In the genomic region with DNA sequence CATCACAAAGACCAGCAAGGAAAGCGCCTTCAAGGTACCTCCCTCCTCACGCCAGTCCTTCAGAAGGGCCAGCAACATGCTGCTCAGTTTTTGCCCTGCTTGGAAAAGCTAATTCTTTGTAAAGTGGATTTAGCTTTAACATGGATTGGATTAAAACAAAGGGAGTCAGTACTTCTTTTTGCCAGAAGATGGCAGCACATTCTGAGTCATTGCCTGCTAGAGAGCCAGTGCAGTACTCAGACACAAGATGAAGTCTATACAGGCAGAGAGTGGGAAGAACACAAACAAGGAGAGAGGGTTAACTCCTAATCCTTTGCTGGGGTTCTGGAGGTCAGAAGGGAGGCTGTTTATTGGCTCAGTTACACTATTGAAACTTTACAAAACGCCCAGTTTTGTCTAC, we compare ENCODE assay signal across 9 mouse cellular contexts. TPM values are rescaled to one million over a fixed set of nuclear protein-coding genes. Genes with fewer than 3 reads are reported as not detected.
DNase-seq lines count a peak whose midpoint lies in the region; ATAC-seq and TF ChIP-seq lines count a peak whose summit lies in the region.
"Had no signal": no experiment of that assay in that cellular context is flagged by ENCODE, and none has a peak within 500 bp of the region (broad histone marks: within the 10 kb centered on the region; RNA-seq: fewer than 3 reads in every experiment).

No protein-coding gene starts in this region.

- 48% methylated on average over 3 of the region's 3 CpGs for WGBS in forebrain, embryonic 12.5 days
- WGBS in forebrain, embryonic 11.5 days: 58% methylated on average over 3 of the region's 3 CpGs
- 55% methylated on average over 3 of the region's 3 CpGs for WGBS in midbrain, embryonic 11.5 days
- WGBS in spleen, adult 2 months: 65% methylated on average over 3 of the region's 3 CpGs

- H3K4me2 ChIP-seq in forebrain, embryonic 12.5 days: no peak overlapping the region
- H3K4me2 ChIP-seq in forebrain, embryonic 11.5 days (ENCODE audit: low read depth, low read length, severe bottlenecking): no peak overlapping the region
- H3K4me2 ChIP-seq in midbrain, embryonic 11.5 days: no peak overlapping the region
- H3K4me2 ChIP-seq: limb, embryonic 12.5 days had no signal

- TF ChIP-seq POLR2A in spleen, adult 2 months (IDR thresholded peaks at IDR 0.05; ENCODE audit: low read depth, low read length): no peak

- intact Hi-C loops in heart, postnatal 36 days (cut with DNase I): loop anchor here (2.0 kb wide), 1 partner anchor 156 kb away; no protein-coding TSS in a partner anchor

- no peak overlapping the region for H3K9ac ChIP-seq in forebrain, embryonic 12.5 days
- H3K9ac ChIP-seq in forebrain, embryonic 11.5 days (ENCODE audit: low read length): no peak overlapping the region
- no peak overlapping the region for H3K9ac ChIP-seq in midbrain, embryonic 11.5 days (ENCODE audit: low read length)
- H3K9ac ChIP-seq: limb, embryonic 12.5 days had no signal

- H3K4me3 ChIP-seq in forebrain, embryonic 12.5 days (replicated peaks): no peak overlapping the region
- H3K4me3 ChIP-seq in forebrain, embryonic 11.5 days (ENCODE audit: low read depth, low read length): no peak overlapping the region
- no peak overlapping the region for H3K4me3 ChIP-seq in midbrain, embryonic 11.5 days (ENCODE audit: low read depth, low read length)
- no peak overlapping the region for H3K4me3 ChIP-seq in spleen, adult 2 months (ENCODE audit: extremely low read depth, insufficient read depth, insufficient read length)
- H3K4me3 ChIP-seq: limb, embryonic 12.5 days had no signal

- ATAC-seq in forebrain, embryonic 12.5 days (ENCODE audit: low FRiP score): peak; percentile 39; the same call in 1 of the 2 replicates
- ATAC-seq in forebrain, embryonic 11.5 days (replicated peaks; ENCODE audit: low FRiP score): no peak
- ATAC-seq in common myeloid progenitor, adult 5-6 weeks (replicated peaks; ENCODE audit: low read depth, poor library complexity, severe bottlenecking): peak; percentile 83
- ATAC-seq in midbrain, embryonic 11.5 days (ENCODE audit: low FRiP score): peak; percentile 48; the same call in 1 of the 2 replicates

- H3K9me3 ChIP-seq in forebrain, embryonic 12.5 days: no peaks in the 10 kb centered on the region
- no peaks in the 10 kb centered on the region for H3K9me3 ChIP-seq in forebrain, embryonic 11.5 days (ENCODE audit: control insufficient read depth, low read length)
- no peaks in the 10 kb centered on the region for H3K9me3 ChIP-seq in midbrain, embryonic 11.5 days (ENCODE audit: control insufficient read depth, low read length)
- H3K9me3 ChIP-seq: limb, embryonic 12.5 days had no signal

- peak overlapping the region; percentile 31; the same call in 1 of the 2 replicates for H3K27ac ChIP-seq in forebrain, embryonic 12.5 days
- H3K27ac ChIP-seq in forebrain, embryonic 11.5 days (ENCODE audit: low read depth, low read length): no peak overlapping the region
- peak overlapping the region; percentile 7; the same call in 1 of the 2 replicates for H3K27ac ChIP-seq in midbrain, embryonic 11.5 days (ENCODE audit: low read depth, low read length)
- no peak overlapping the region for H3K27ac ChIP-seq in spleen, adult 2 months (ENCODE audit: insufficient read depth, low read length)
- H3K27ac ChIP-seq: limb, embryonic 12.5 days had no signal

- no peaks in the 10 kb centered on the region for H3K27me3 ChIP-seq in forebrain, embryonic 12.5 days
- no peaks in the 10 kb centered on the region for H3K27me3 ChIP-seq in forebrain, embryonic 11.5 days (ENCODE audit: control insufficient read depth, insufficient read depth, low read length)
- H3K27me3 ChIP-seq in midbrain, embryonic 11.5 days (ENCODE audit: control insufficient read depth, insufficient read depth, low read length): no peaks in the 10 kb centered on the region
- no peaks in the 10 kb centered on the region for H3K27me3 ChIP-seq in spleen, adult 2 months (ENCODE audit: control insufficient read depth, insufficient read depth, low read length)
- H3K27me3 ChIP-seq: limb, embryonic 12.5 days had no signal

- no peak for DNase-seq in forebrain, embryonic 11.5 days (ENCODE audit: low spot score)
- DNase-seq in Muller cell, postnatal 12 days (ENCODE audit: inconsistent ontology term): peak; percentile 7
- DNase-seq in heart, postnatal 36 days: peak; percentile 54 to 63
- DNase-seq in layer of hippocampus, postnatal 14 days (ENCODE audit: low spot score in 2 of 2): peak; percentile 55 to 84
- DNase-seq in midbrain, embryonic 11.5 days (ENCODE audit: low spot score, missing footprints): peak; percentile 93
- DNase-seq in spleen, adult 2 months (ENCODE audit: low read depth in 1 of 2, low spot score in 2 of 2): peak; percentile 29 to 39

- peak; percentile 27; the same call in 1 of the 2 replicates for TF ChIP-seq CTCF in spleen, adult 2 months (IDR thresholded peaks at IDR 0.05; ENCODE audit: extremely low read depth, insufficient read depth, insufficient read length, insufficient replicate concordance)

- no peaks in the 10 kb centered on the region for H3K4me1 ChIP-seq in forebrain, embryonic 12.5 days
- no peaks in the 10 kb centered on the region for H3K4me1 ChIP-seq in forebrain, embryonic 11.5 days (replicated peaks; ENCODE audit: control insufficient read depth, insufficient read depth, low read length)
- no peaks in the 10 kb centered on the region for H3K4me1 ChIP-seq in midbrain, embryonic 11.5 days (ENCODE audit: control insufficient read depth, insufficient read depth, low read length)
- H3K4me1 ChIP-seq in spleen, adult 2 months (ENCODE audit: control insufficient read depth, insufficient read depth, insufficient read length): no peaks in the 10 kb centered on the region
- H3K4me1 ChIP-seq: limb, embryonic 12.5 days had no signal

- peaks cover 26% of the 10 kb centered on the region for H3K36me3 ChIP-seq in forebrain, embryonic 12.5 days (replicated peaks)
- no peaks in the 10 kb centered on the region; the same call in 1 of the 2 replicates for H3K36me3 ChIP-seq in forebrain, embryonic 11.5 days (ENCODE audit: control insufficient read depth, insufficient read depth, low read length)
- H3K36me3 ChIP-seq in midbrain, embryonic 11.5 days (ENCODE audit: control insufficient read depth, insufficient read depth, low read length): no peaks in the 10 kb centered on the region; the same call in 1 of the 2 replicates
- H3K36me3 ChIP-seq in spleen, adult 2 months (ENCODE audit: control insufficient read depth, insufficient read depth, low read length): peaks cover 12% of the 10 kb centered on the region

RNA-seq across cellular contexts. Expression of gene Rbx1, which starts 17.6 kb away (rescaled TPM):
- 559 and 579 TPM in 2 replicates for polyA plus RNA-seq in forebrain, embryonic 12.5 days (2016; fragmentation: Nextera tagmentation; extraction: Ambion mirVana)
- 510 and 536 TPM in 2 replicates for polyA plus RNA-seq in forebrain, embryonic 11.5 days (2014; fragmentation: Nextera tagmentation; extraction: Ambion mirVana)
- total RNA-seq in common myeloid progenitor, adult 5-6 weeks (2017): 202 and 239 TPM in 2 replicates
- 100 to 1,000 TPM; 115 to 118 TPM for total RNA-seq in heart, postnatal 36 days (2021)
- total RNA-seq in layer of hippocampus, postnatal 14 days (2021): 100 to 1,000 TPM; 135 to 148 TPM
- 532 and 574 TPM in 2 replicates for polyA plus RNA-seq in midbrain, embryonic 11.5 days (2014; fragmentation: Nextera tagmentation; extraction: Ambion mirVana)
- 32.3 and 32.9 TPM in 2 replicates for polyA plus RNA-seq in spleen, adult 2 months (2012; rRNA removed)

RNA-seq across cellular contexts. Expression of gene Dnajb7, which starts 40.4 kb away (rescaled TPM):
- 1.7 and 2.4 TPM in 2 replicates for polyA plus RNA-seq in forebrain, embryonic 12.5 days (2016; fragmentation: Nextera tagmentation; extraction: Ambion mirVana)
- polyA plus RNA-seq in forebrain, embryonic 11.5 days (2014; fragmentation: Nextera tagmentation; extraction: Ambion mirVana): 1.5 and 3.4 TPM in 2 replicates
- 0.15 TPM in 1 of 2 replicates, not detected in the other for total RNA-seq in common myeloid progenitor, adult 5-6 weeks (2017)
- not detected for total RNA-seq in heart, postnatal 36 days (2021)
- total RNA-seq in layer of hippocampus, postnatal 14 days (2021): under 1 TPM in 1 of 2 experiments, not detected in 1; 0.38 TPM
- 0.74 and 1.0 TPM in 2 replicates for polyA plus RNA-seq in midbrain, embryonic 11.5 days (2014; fragmentation: Nextera tagmentation; extraction: Ambion mirVana)
- polyA plus RNA-seq in spleen, adult 2 months (2012; rRNA removed): 0.09 TPM in 1 of 2 replicates, not detected in the other

RNA-seq across cellular contexts. Expression of gene Xpnpep3, which starts 48.5 kb away (rescaled TPM):
- 11.5 and 11.9 TPM in 2 replicates for polyA plus RNA-seq in forebrain, embryonic 12.5 days (2016; fragmentation: Nextera tagmentation; extraction: Ambion mirVana)
- 10.2 and 10.3 TPM in 2 replicates for polyA plus RNA-seq in forebrain, embryonic 11.5 days (2014; fragmentation: Nextera tagmentation; extraction: Ambion mirVana)
- 16.2 and 25.1 TPM in 2 replicates for total RNA-seq in common myeloid progenitor, adult 5-6 weeks (2017)
- total RNA-seq in heart, postnatal 36 days (2021): 10 to 100 TPM; 13.3 TPM
- total RNA-seq in layer of hippocampus, postnatal 14 days (2021): 10 to 100 TPM; 12.3 to 13.8 TPM
- 6.0 and 7.0 TPM in 2 replicates for polyA plus RNA-seq in midbrain, embryonic 11.5 days (2014; fragmentation: Nextera tagmentation; extraction: Ambion mirVana)
- polyA plus RNA-seq in spleen, adult 2 months (2012; rRNA removed): 7.1 and 8.7 TPM in 2 replicates

RNA-seq across cellular contexts. Expression of gene St13, which starts 48.6 kb away (rescaled TPM):
- 218 and 219 TPM in 2 replicates for polyA plus RNA-seq in forebrain, embryonic 12.5 days (2016; fragmentation: Nextera tagmentation; extraction: Ambion mirVana)
- polyA plus RNA-seq in forebrain, embryonic 11.5 days (2014; fragmentation: Nextera tagmentation; extraction: Ambion mirVana): 193 and 194 TPM in 2 replicates
- total RNA-seq in common myeloid progenitor, adult 5-6 weeks (2017): 391 and 469 TPM in 2 replicates
- 10 to 100 TPM; 98.6 to 99.5 TPM for total RNA-seq in heart, postnatal 36 days (2021)
- total RNA-seq in layer of hippocampus, postnatal 14 days (2021): 100 to 1,000 TPM; 155 to 183 TPM
- 196 and 205 TPM in 2 replicates for polyA plus RNA-seq in midbrain, embryonic 11.5 days (2014; fragmentation: Nextera tagmentation; extraction: Ambion mirVana)
- polyA plus RNA-seq in spleen, adult 2 months (2012; rRNA removed): 14.1 and 16.2 TPM in 2 replicates

Comparison
In these comparisons a context has a peak if more than half of its experiments do, and no peak if none do; other contexts are left out.
1. H3K27ac ChIP-seq: peak in forebrain, embryonic 12.5 days (single experiment) and midbrain, embryonic 11.5 days (single experiment); none in forebrain, embryonic 11.5 days (single experiment) and spleen, adult 2 months (single experiment).
2. RNA of gene Rbx1, which starts 17.6 kb away (polyA plus RNA-seq): 559 to 579 TPM in forebrain, embryonic 12.5 days, 532 to 574 TPM in midbrain, embryonic 11.5 days and 510 to 536 TPM in forebrain, embryonic 11.5 days; 32.3 to 32.9 TPM in spleen, adult 2 months; every median in the first group is over 10 times any median in the second.